Mouse (Mus musculus): ENCODE measurements at regions not wholly inside any gene's neighbourhood (a gene's known extent, or its start where the extent isn't known, plus 50 kb on each side); places are given as distances from the start of the nearest gene placed in this dataset.

DNA sequence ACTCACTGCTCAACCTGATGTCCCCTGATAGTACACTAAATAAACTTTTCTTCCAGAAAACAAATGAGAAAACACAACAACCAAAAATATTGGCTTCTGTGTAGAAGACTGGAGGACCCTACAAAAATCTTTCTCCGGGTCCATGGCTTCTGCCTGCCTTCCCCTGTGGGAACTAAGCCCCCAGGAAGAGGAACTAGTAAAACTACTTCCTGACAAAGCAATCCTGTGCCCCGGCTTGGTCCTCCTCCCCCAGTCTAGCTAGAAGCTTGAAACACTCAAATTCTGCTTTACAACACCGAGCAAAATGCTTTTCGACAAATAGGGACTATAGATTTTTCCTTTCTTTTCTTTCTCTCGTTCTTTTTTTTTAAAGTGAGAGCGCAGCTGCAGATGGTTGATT, 51.3 kb upstream of the Mki67 start:
- no peaks in the 10 kb centered on the region for H3K36me3 ChIP-seq (ENCODE audit: control insufficient read depth, insufficient read depth)
- WGBS (ENCODE audit: insufficient replicate concordance) = 34% methylated on average over 6 of the region's 6 CpGs
- no peak overlapping the region for H3K27ac ChIP-seq (ENCODE audit: low read length)
- no peaks in the 10 kb centered on the region for H3K27me3 ChIP-seq (ENCODE audit: control insufficient read depth, insufficient read depth, low read depth, low read length)
- H3K4me1 ChIP-seq (ENCODE audit: control insufficient read depth, low read depth, low read length) = no peaks in the 10 kb centered on the region
- no peak overlapping the region for H3K4me3 ChIP-seq (ENCODE audit: low read depth, low read length)
- no peak for ATAC-seq (ENCODE audit: low read depth)
- no peak overlapping the region for H3K9ac ChIP-seq (ENCODE audit: low read depth, low read length)
- no peak overlapping the region for H3K4me2 ChIP-seq (ENCODE audit: low read depth, low read length)
- no peaks in the 10 kb centered on the region for H3K9me3 ChIP-seq (replicated peaks; ENCODE audit: control insufficient read depth, low read length)

DNA sequence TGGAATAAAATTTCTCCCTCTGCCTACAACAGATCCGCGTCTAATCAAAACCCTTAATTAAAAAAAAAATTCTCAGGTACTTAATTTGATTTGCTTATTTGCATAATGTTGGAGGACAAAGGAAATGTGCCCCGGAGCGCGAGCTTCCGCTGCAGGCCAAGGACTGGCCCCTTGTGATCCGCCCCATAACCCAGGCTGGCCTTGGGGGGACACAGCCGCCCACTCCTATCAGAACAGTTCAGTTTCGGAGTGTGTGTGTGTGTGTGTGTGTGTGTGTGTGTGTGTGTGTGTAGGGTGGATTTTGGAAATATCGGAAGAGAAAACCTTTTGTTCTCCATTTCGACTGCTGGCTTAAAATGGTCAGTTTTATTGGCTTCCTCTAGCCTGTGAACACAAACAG, 51.9 kb upstream of the Mki67 start:
- Histone ChIP-seq H3K4me2 (ENCODE audit: low read depth, low read length) (no peak overlapping the region), H3K27me3 (ENCODE audit: control insufficient read depth, insufficient read depth, low read depth, low read length) (no peaks in the 10 kb centered on the region), H3K9ac (ENCODE audit: low read depth, low read length) (no peak overlapping the region), H3K27ac (ENCODE audit: low read length) (no peak overlapping the region), H3K9me3 (replicated peaks; ENCODE audit: control insufficient read depth, low read length) (no peaks in the 10 kb centered on the region), H3K4me3 (ENCODE audit: low read depth, low read length) (no peak overlapping the region), H3K36me3 (ENCODE audit: control insufficient read depth, insufficient read depth) (no peaks in the 10 kb centered on the region), H3K4me1 (ENCODE audit: control insufficient read depth, low read depth, low read length) (no peaks in the 10 kb centered on the region)
- ATAC-seq (ENCODE audit: low read depth) = no peak
- 77% methylated on average over 11 of the region's 11 CpGs for WGBS (ENCODE audit: insufficient replicate concordance)

DNA sequence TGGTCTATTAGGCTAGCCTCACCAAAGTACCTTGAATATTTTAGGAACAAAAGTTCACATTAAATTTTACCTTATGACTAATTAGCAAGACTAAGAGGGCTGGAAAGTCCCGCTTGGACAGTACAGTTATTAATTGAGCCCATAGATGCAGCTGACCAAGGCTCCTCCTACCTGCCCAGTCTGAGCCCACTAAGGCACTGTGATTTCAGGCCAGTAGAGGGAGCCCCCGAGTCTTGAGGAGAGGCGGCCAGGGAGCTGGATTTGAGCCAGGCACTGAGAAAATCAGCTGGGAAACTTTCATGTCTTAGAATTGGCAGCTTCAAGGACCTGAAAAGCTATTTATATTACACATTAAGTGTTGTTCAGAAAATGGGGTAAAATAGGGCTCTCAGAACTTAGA, 52.4 kb upstream of the Mki67 start:
- Histone ChIP-seq H3K9ac (ENCODE audit: low read depth, low read length) (no peak overlapping the region), H3K4me1 (ENCODE audit: control insufficient read depth, low read depth, low read length) (no peaks in the 10 kb centered on the region), H3K4me2 (ENCODE audit: low read depth, low read length) (no peak overlapping the region), H3K36me3 (ENCODE audit: control insufficient read depth, insufficient read depth) (no peaks in the 10 kb centered on the region), H3K4me3 (ENCODE audit: low read depth, low read length) (no peak overlapping the region), H3K27me3 (ENCODE audit: control insufficient read depth, insufficient read depth, low read depth, low read length) (no peaks in the 10 kb centered on the region), H3K9me3 (replicated peaks; ENCODE audit: control insufficient read depth, low read length) (no peaks in the 10 kb centered on the region), H3K27ac (ENCODE audit: low read length) (no peak overlapping the region)
- 2% methylated on average over 3 of the region's 3 CpGs for WGBS (ENCODE audit: insufficient replicate concordance)
- 0 out of 2 replicates have a peak, but pooled peaks have one; percentile 32 for ATAC-seq (ENCODE audit: low read depth)

DNA sequence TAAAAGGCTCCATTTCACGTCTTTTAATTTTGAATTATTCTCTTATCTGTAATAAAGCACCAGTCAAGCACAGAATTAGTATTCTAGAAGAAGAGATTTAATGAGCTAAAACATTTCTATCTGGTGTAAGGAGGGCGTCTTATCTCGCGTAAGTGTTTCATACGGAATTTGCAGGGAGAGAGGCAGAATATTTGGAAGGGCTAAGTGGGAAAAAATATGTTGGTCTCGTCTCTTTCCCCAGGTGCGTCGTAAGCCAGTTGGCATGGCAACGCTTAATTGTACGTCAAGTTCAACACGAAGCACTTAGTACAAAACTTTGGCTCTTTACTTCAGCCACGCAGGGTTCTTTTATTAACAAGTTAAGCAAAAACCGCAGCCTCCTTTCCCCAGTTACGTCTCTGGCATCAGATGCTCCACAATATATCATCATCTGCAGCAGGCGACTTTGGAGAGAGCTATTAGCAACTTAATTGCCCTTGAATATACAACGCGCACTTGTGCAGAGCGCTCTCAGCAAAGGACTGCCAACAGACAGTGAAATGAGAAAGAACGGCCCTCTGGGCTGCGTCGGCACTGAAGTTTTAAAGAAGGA, 53.0 kb upstream of the Mki67 start:
- 76% methylated on average over 21 of the region's 21 CpGs for WGBS (ENCODE audit: insufficient replicate concordance)
- Histone ChIP-seq H3K27ac (ENCODE audit: low read length) (no peak overlapping the region), H3K4me1 (ENCODE audit: control insufficient read depth, low read depth, low read length) (no peaks in the 10 kb centered on the region), H3K9me3 (replicated peaks; ENCODE audit: control insufficient read depth, low read length) (no peaks in the 10 kb centered on the region), H3K4me3 (ENCODE audit: low read depth, low read length) (no peak overlapping the region), H3K4me2 (ENCODE audit: low read depth, low read length) (no peak overlapping the region), H3K36me3 (ENCODE audit: control insufficient read depth, insufficient read depth) (no peaks in the 10 kb centered on the region), H3K9ac (ENCODE audit: low read depth, low read length) (no peak overlapping the region), H3K27me3 (ENCODE audit: control insufficient read depth, insufficient read depth, low read depth, low read length) (no peaks in the 10 kb centered on the region)
- ATAC-seq (ENCODE audit: low read depth) = no peak

GRCm38 (mm10) chr7:135770051-135770450, 53.9 kb upstream of the Mki67 start:
- Histone ChIP-seq H3K4me1 (ENCODE audit: control insufficient read depth, low read depth, low read length) (no peaks in the 10 kb centered on the region), H3K9me3 (replicated peaks; ENCODE audit: control insufficient read depth, low read length) (no peaks in the 10 kb centered on the region), H3K27me3 (ENCODE audit: control insufficient read depth, insufficient read depth, low read depth, low read length) (no peaks in the 10 kb centered on the region), H3K4me2 (ENCODE audit: low read depth, low read length) (no peak overlapping the region), H3K9ac (ENCODE audit: low read depth, low read length) (no peak overlapping the region), H3K4me3 (ENCODE audit: low read depth, low read length) (no peak overlapping the region), H3K36me3 (ENCODE audit: control insufficient read depth, insufficient read depth) (no peaks in the 10 kb centered on the region), H3K27ac (ENCODE audit: low read length) (no peak overlapping the region)
- 45% methylated on average over 6 of the region's 6 CpGs for WGBS (ENCODE audit: insufficient replicate concordance)
- ATAC-seq (ENCODE audit: low read depth) = no peak

DNA sequence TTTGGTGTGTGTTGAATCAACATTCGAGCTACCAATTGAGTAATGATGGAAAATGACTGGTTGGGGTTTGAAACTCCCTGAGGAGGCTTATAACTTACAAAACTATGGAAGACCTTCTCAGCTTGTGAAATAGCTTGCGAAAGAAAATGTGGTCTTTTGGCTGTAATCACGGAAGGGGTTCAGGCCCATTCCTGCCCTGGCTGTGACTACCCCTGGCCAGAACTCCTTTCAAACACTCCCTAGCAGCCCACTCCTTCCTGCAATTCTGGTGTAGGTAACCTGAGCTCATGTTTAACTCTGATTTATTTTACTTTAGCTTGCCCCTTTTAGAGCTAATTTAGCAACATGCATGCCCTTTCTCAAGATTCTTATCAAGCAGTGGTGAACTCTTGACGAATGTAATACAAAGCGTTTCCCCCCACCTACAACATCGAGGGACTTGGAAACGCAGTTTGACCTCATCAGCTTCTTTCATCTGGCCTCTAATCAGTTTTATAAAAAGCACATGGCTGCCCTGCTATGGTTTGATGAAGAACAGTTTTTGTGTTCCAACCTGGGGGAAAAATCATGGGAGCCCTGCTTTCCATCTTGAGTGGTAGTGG, 59.8 kb upstream of the Mki67 start:
- no peak overlapping the region for H3K4me2 ChIP-seq (ENCODE audit: low read depth, low read length)
- ATAC-seq (ENCODE audit: low read depth) = no peak
- H3K9ac ChIP-seq (ENCODE audit: low read depth, low read length) = no peak overlapping the region
- H3K4me3 ChIP-seq (ENCODE audit: low read depth, low read length) = no peak overlapping the region
- no peaks in the 10 kb centered on the region for H3K27me3 ChIP-seq (ENCODE audit: control insufficient read depth, insufficient read depth, low read depth, low read length)
- 53% methylated on average over 7 of the region's 7 CpGs for WGBS (ENCODE audit: insufficient replicate concordance)
- no peak overlapping the region for H3K27ac ChIP-seq (ENCODE audit: low read length)
- H3K9me3 ChIP-seq (replicated peaks; ENCODE audit: control insufficient read depth, low read length) = no peaks in the 10 kb centered on the region
- no peaks in the 10 kb centered on the region for H3K36me3 ChIP-seq (ENCODE audit: control insufficient read depth, insufficient read depth)
- no peaks in the 10 kb centered on the region for H3K4me1 ChIP-seq (ENCODE audit: control insufficient read depth, low read depth, low read length)

GRCm38 (mm10) chr7:135790167-135790566, 74.0 kb upstream of the Mki67 start:
- WGBS (ENCODE audit: insufficient replicate concordance) = 33% methylated on average over 1 of the region's 1 CpGs
- ATAC-seq (ENCODE audit: low read depth) = no peak
- Histone ChIP-seq H3K9me3 (replicated peaks; ENCODE audit: control insufficient read depth, low read length) (no peaks in the 10 kb centered on the region), H3K9ac (ENCODE audit: low read depth, low read length) (no peak overlapping the region), H3K4me2 (ENCODE audit: low read depth, low read length) (no peak overlapping the region), H3K4me1 (ENCODE audit: control insufficient read depth, low read depth, low read length) (peaks cover 9% of the 10 kb centered on the region), H3K27me3 (ENCODE audit: control insufficient read depth, insufficient read depth, low read depth, low read length) (peaks cover 6% of the 10 kb centered on the region), H3K27ac (ENCODE audit: low read length) (no peak overlapping the region), H3K36me3 (ENCODE audit: control insufficient read depth, insufficient read depth) (no peaks in the 10 kb centered on the region), H3K4me3 (ENCODE audit: low read depth, low read length) (no peak overlapping the region)

- Histone ChIP-seq H3K4me3 (ENCODE audit: low read depth, low read length) (no peak overlapping the region), H3K4me1 (ENCODE audit: control insufficient read depth, low read depth, low read length) (peaks cover 9% of the 10 kb centered on the region), H3K9me3 (replicated peaks; ENCODE audit: control insufficient read depth, low read length) (no peaks in the 10 kb centered on the region), H3K27ac (ENCODE audit: low read length) (no peak overlapping the region), H3K9ac (ENCODE audit: low read depth, low read length) (no peak overlapping the region), H3K36me3 (ENCODE audit: control insufficient read depth, insufficient read depth) (no peaks in the 10 kb centered on the region), H3K4me2 (ENCODE audit: low read depth, low read length) (no peak overlapping the region), H3K27me3 (ENCODE audit: control insufficient read depth, insufficient read depth, low read depth, low read length) (peaks cover 6% of the 10 kb centered on the region)
- 0% methylated on average over 3 of the region's 3 CpGs for WGBS (ENCODE audit: insufficient replicate concordance)
- ATAC-seq (ENCODE audit: low read depth) = peak; percentile 31; the same call in 1 of the 2 replicates
Observed at GRCm38 (mm10) chr7:135790978-135791377, 74.8 kb upstream of the Mki67 start.

DNA sequence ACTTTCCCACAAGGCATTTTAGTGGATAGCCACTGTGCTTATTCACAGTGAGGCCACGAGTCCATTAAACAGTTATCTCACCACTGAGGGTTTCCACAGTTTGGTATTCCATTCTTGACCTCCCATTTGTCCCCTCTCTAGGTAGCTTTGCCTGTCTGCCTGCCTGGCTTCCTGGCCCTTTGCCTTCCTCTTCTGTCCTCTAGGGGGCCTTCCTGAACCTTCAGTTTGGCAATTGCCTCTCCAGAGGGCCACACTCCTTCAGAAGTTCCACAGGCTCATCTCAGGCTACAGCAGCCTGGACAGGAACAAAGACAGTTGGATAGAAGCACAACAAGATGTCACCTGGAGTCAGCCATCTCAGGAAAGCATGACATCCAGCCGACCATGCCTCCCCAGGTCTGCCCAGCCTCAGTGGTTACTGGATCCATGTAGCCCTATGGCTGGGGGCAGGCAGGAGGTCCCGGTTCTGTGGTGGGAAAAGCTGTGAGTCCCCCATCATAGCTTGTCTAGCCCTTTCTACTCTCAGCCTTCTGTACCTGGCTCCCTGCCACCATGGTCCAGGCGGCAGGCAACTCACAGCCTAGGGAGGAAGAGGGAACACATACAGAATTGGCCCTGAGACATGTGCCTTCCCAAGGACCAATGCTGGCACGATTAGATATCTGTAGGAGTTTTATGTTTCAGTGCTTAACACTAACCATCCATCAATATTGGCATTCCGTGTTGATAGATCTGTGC, 76.0 kb upstream of the Mki67 start:
- Histone ChIP-seq H3K27me3 (ENCODE audit: control insufficient read depth, insufficient read depth, low read depth, low read length) (peaks cover 6% of the 10 kb centered on the region), H3K4me1 (ENCODE audit: control insufficient read depth, low read depth, low read length) (peaks cover 9% of the 10 kb centered on the region), H3K36me3 (ENCODE audit: control insufficient read depth, insufficient read depth) (no peaks in the 10 kb centered on the region), H3K27ac (ENCODE audit: low read length) (no peak overlapping the region), H3K9me3 (replicated peaks; ENCODE audit: control insufficient read depth, low read length) (no peaks in the 10 kb centered on the region), H3K4me3 (ENCODE audit: low read depth, low read length) (no peak overlapping the region), H3K4me2 (ENCODE audit: low read depth, low read length) (no peak overlapping the region), H3K9ac (ENCODE audit: low read depth, low read length) (no peak overlapping the region)
- 59% methylated on average over 6 of the region's 6 CpGs for WGBS (ENCODE audit: insufficient replicate concordance)
- ATAC-seq (ENCODE audit: low read depth) = no peak

Measured in liver, embryonic 16.5 days (tissue).